Mouse (Mus musculus) MEL (cell line): ENCODE measurements around the gene Rbpj.

Experiments used
- BHLHE40 ChIP-seq: IDR thresholded peaks from 2 replicates; pipeline ENCODE4 v1.6.1; 2012; ENCODE audit warnings: low read depth, mild to moderate bottlenecking, inconsistent platforms, low read length, improper control_type of control experiment, borderline replicate concordance
- CTCF ChIP-seq, 3 experiments: IDR thresholded peaks in 2 of 3; conservative IDR thresholded peaks in 1 of 3; 2 replicates each; pipeline ENCODE4 v1.5.1; 2011 to 2012; ENCODE audit warnings: low read length in 3 of 3, low read depth in 2 of 3, mild to moderate bottlenecking in 2 of 3, improper control_type of control experiment in 1 of 3, inconsistent platforms in 1 of 3, mixed read lengths in 1 of 3, moderate library complexity in 1 of 3; ENCODE audit not compliant: control insufficient read depth in 1 of 3, insufficient read depth in 1 of 3, poor library complexity in 1 of 3, severe bottlenecking in 1 of 3
- E2F4 ChIP-seq: IDR thresholded peaks from 2 replicates; pipeline ENCODE4 v1.6.1; 2011; ENCODE audit warnings: low read depth, low read length, improper control_type of control experiment, borderline replicate concordance
- EP300 ChIP-seq, 2 experiments: IDR thresholded peaks; 2 replicates each; pipeline ENCODE4 v1.6.1; 2011; ENCODE audit warnings: improper control_type of control experiment in 2 of 2, low read length in 2 of 2, low read depth in 1 of 2, mild to moderate bottlenecking in 1 of 2
- HCFC1 ChIP-seq: IDR thresholded peaks from 2 replicates; pipeline ENCODE4 v1.6.1; 2012; ENCODE audit warnings: low read depth, mild to moderate bottlenecking, inconsistent platforms, low read length, improper control_type of control experiment, moderate library complexity
- KAT2A ChIP-seq: conservative IDR thresholded peaks from 2 replicates; pipeline ENCODE4 v1.6.1; 2012; ENCODE audit warnings: low read depth, low read length, improper control_type of control experiment, inconsistent platforms
- POLR2A ChIP-seq, 2 experiments: IDR thresholded peaks; 2 replicates each; pipeline ENCODE4 v1.6.1; 2011 to 2012; ENCODE audit warnings: low read length in 2 of 2, mild to moderate bottlenecking in 2 of 2, control low read depth in 1 of 2, improper control_type of control experiment in 1 of 2, low read depth in 1 of 2, moderate library complexity in 1 of 2; ENCODE audit not compliant: control insufficient read depth in 1 of 2, insufficient read depth in 1 of 2, poor library complexity in 1 of 2

DNA sequence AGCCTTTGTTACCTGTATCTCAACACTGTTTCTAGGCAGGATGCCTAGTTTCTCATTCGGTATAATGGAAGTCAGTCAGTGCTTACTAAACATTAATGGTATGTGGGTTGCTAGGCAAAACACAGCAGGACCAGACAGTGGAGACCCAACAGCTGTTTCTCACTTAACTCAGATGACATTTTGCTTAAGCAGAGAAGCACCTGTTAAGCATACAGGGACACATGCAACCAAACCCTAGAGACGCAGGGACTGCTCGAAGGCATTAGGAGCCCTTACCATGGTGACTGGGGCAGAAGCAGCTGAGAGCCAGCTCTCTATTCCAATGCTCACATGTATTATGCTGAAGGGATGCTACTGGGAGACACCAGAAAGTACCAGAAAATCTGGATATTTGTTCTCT, 230.7 kb downstream of the Rbpj start:
- no peak for TF ChIP-seq POLR2A (IDR thresholded peaks at IDR 0.05; ENCODE audit: control insufficient read depth in 1 of 2, insufficient read depth in 1 of 2, low read depth in 1 of 2, low read length in 2 of 2, poor library complexity in 1 of 2)
- no peak for TF ChIP-seq BHLHE40
- no peak for TF ChIP-seq KAT2A
- TF ChIP-seq CTCF (IDR thresholded peaks at IDR 0.05 in 2 of 3, conservative IDR thresholded peaks at IDR 0.05 in 1 of 3; ENCODE audit: control insufficient read depth in 1 of 3, insufficient read depth in 1 of 3, low read depth in 2 of 3, low read length in 3 of 3, poor library complexity in 1 of 3, severe bottlenecking in 1 of 3), result no peak
- TF ChIP-seq E2F4, result no peak
- no peak for TF ChIP-seq HCFC1
- no peak for TF ChIP-seq EP300 (IDR thresholded peaks at IDR 0.05; ENCODE audit: low read depth in 1 of 2, low read length in 2 of 2)
